Mouse (Mus musculus) CH12.LX (cell line): ENCODE results near the gene Cxcr5. TPM values are rescaled to one million over a fixed set of nuclear protein-coding genes. Genes with fewer than 3 reads are reported as not detected.
A peak's percentile ranks its signal among the peaks of the same experiment; 100 is the strongest.

Experiments
- DNase-seq: peaks from one replicate; pipeline ENCODE4 v3.0.0-alpha.2; 2013; ENCODE audit errors: extremely low read depth
- H3K27ac ChIP-seq: 2 replicates; pipeline ENCODE4 v1.5.1; 2012; ENCODE audit warnings: low read depth, mild to moderate bottlenecking, control low read depth, moderate library complexity; ENCODE audit not compliant: insufficient read depth
- H3K27me3 ChIP-seq: replicated peaks from 2 replicates; pipeline ENCODE3; 2012; ENCODE audit warnings: inconsistent platforms
- H3K36me3 ChIP-seq, 2 experiments: replicated peaks in 1 of 2; 2 replicates each; pipeline versions ENCODE3 to v1.6.1; 2012; ENCODE audit warnings: inconsistent platforms in 1 of 2, low read length in 1 of 2, mild to moderate bottlenecking in 1 of 2, mixed read lengths in 1 of 2, moderate library complexity in 1 of 2; ENCODE audit not compliant: control insufficient read depth in 1 of 2, insufficient read depth in 1 of 2
- H3K4me1 ChIP-seq, 2 experiments: 2 replicates each; pipeline ENCODE4 v1.6.1; 2012; ENCODE audit warnings: inconsistent platforms in 1 of 2, moderate library complexity in 1 of 2; ENCODE audit not compliant: insufficient read depth in 2 of 2, control insufficient read depth in 1 of 2
- H3K4me2 ChIP-seq: 2 replicates; pipeline ENCODE4 v1.6.1; 2012; ENCODE audit warnings: low read depth, mild to moderate bottlenecking, control low read depth; ENCODE audit not compliant: poor library complexity, insufficient read depth, severe bottlenecking
- H3K4me3 ChIP-seq, 3 experiments: fragments of 150-350 bp in 1 of 3; sonication (generic) in 1 of 3; replicated peaks in 1 of 3; 2 replicates each; pipeline versions ENCODE3 to v1.5.1; 2011 to 2012; ENCODE audit warnings: low read depth in 2 of 3, low read length in 2 of 3, mild to moderate bottlenecking in 2 of 3, moderate library complexity in 2 of 3, control low read depth in 1 of 3, improper control_type of control experiment in 1 of 3, inconsistent platforms in 1 of 3, mixed read lengths in 1 of 3; ENCODE audit not compliant: poor library complexity in 1 of 3
- H3K79me2 ChIP-seq: replicated peaks from 2 replicates; pipeline ENCODE4 v1.6.1; 2012; ENCODE audit warnings: mild to moderate bottlenecking, moderate library complexity; ENCODE audit not compliant: control insufficient read depth, poor library complexity, insufficient read depth, severe bottlenecking; ENCODE audit errors: extremely low read depth
- H3K9ac ChIP-seq: 2 replicates; pipeline ENCODE4 v1.6.1; 2012; ENCODE audit warnings: low read depth, mild to moderate bottlenecking, control low read depth, moderate library complexity; ENCODE audit not compliant: insufficient read depth
- H3K9me3 ChIP-seq: replicated peaks from 2 replicates; pipeline ENCODE3; 2012; ENCODE audit warnings: low read length, inconsistent platforms, mixed read lengths
- BHLHE40 ChIP-seq: IDR thresholded peaks from 2 replicates; pipeline ENCODE4 v1.6.1; 2011; ENCODE audit warnings: mild to moderate bottlenecking, low read depth, low read length, improper control_type of control experiment
- CHD1 ChIP-seq: IDR thresholded peaks from 2 replicates; pipeline ENCODE4 v1.6.1; 2012; ENCODE audit warnings: low read depth, low read length, improper control_type of control experiment, inconsistent platforms
- CHD2 ChIP-seq: IDR thresholded peaks from 2 replicates; pipeline ENCODE4 v1.6.1; 2011; ENCODE audit warnings: low read length, improper control_type of control experiment
- CTCF ChIP-seq, 2 experiments: IDR thresholded peaks in 1 of 2; conservative IDR thresholded peaks in 1 of 2; 2 replicates each; pipeline ENCODE4 v1.5.1; 2011 to 2012; ENCODE audit warnings: low read depth in 2 of 2, low read length in 2 of 2, improper control_type of control experiment in 1 of 2, inconsistent platforms in 1 of 2, mild to moderate bottlenecking in 1 of 2, moderate library complexity in 1 of 2
- ETS1 ChIP-seq: conservative IDR thresholded peaks from 2 replicates; pipeline ENCODE4 v1.6.1; 2012; ENCODE audit warnings: low read depth, mild to moderate bottlenecking, inconsistent platforms, low read length, improper control_type of control experiment, moderate library complexity
- HCFC1 ChIP-seq: IDR thresholded peaks from 2 replicates; pipeline ENCODE4 v1.6.1; 2012; ENCODE audit warnings: low read depth, mild to moderate bottlenecking, inconsistent platforms, low read length, improper control_type of control experiment
- IRF4 ChIP-seq: IDR thresholded peaks from 2 replicates; pipeline ENCODE4 v1.6.1; 2014; ENCODE audit warnings: low read depth, mild to moderate bottlenecking, inconsistent platforms, low read length, improper control_type of control experiment
- NELFE ChIP-seq: IDR thresholded peaks from 2 replicates; pipeline ENCODE4 v1.6.1; 2011; ENCODE audit warnings: low read depth, low read length, improper control_type of control experiment
- PAX5 ChIP-seq: IDR thresholded peaks from 2 replicates; pipeline ENCODE4 v1.6.1; 2012; ENCODE audit warnings: low read length, inconsistent platforms, mixed read lengths
- POLR2AphosphoS2 ChIP-seq: IDR thresholded peaks from 2 replicates; pipeline ENCODE4 v1.6.1; 2011; ENCODE audit warnings: low read depth, low read length, improper control_type of control experiment
- SIN3A ChIP-seq: IDR thresholded peaks from 2 replicates; pipeline ENCODE4 v1.6.1; 2012; ENCODE audit warnings: low read length, improper control_type of control experiment, inconsistent platforms
- SMC3 ChIP-seq: IDR thresholded peaks from 2 replicates; pipeline ENCODE4 v1.6.1; 2011; ENCODE audit warnings: low read depth, low read length, improper control_type of control experiment
- TBP ChIP-seq: conservative IDR thresholded peaks from 2 replicates; pipeline ENCODE4 v1.6.1; 2011; ENCODE audit warnings: low read depth, low read length, improper control_type of control experiment
- TCF12 ChIP-seq: IDR thresholded peaks from 2 replicates; pipeline ENCODE4 v1.6.1; 2014; ENCODE audit warnings: low read depth, mild to moderate bottlenecking, inconsistent platforms, low read length, improper control_type of control experiment
- ZC3H11A ChIP-seq: IDR thresholded peaks from 2 replicates; pipeline ENCODE4 v1.6.1; 2012; ENCODE audit warnings: low read depth, mild to moderate bottlenecking, inconsistent platforms, low read length, improper control_type of control experiment
- ZMIZ1 ChIP-seq: IDR thresholded peaks from 2 replicates; pipeline ENCODE4 v1.6.1; 2012; ENCODE audit warnings: low read depth, mild to moderate bottlenecking, inconsistent platforms, low read length, improper control_type of control experiment
- dilution Hi-C: fragments of 300-500 bp; cut with MboI; formaldehyde crosslinking; loops from 2 replicates; pipeline ENCODE4 v1.14.3; 2020; ENCODE audit warnings: low sequenced_read_pairs; ENCODE audit not compliant: extremely low pct_unique_long_range_greater_than_20kb, extremely low pct_ligation_motif_present
- in situ Hi-C: fragments of 300-500 bp; cut with MboI; formaldehyde crosslinking; loops from 3 replicates; pipeline ENCODE4 v1.14.3; 2019; ENCODE audit warnings: low sequenced_read_pairs, low pct_ligation_motif_present, low pct_unique_long_range_greater_than_20kb, mixed read lengths
- polyA plus RNA-seq: library from polyadenylated mRNA; unstranded; fragments of >175 nt; gene quantifications from 2 replicates; pipeline ENCODE4 v1.2.1, GENCODE M21; 2012; ENCODE audit warnings: low read depth; ENCODE audit not compliant: insufficient read length
- total RNA-seq, 2 experiments: library from RNA; depleted of rRNA; stranded (reverse); fragments of 300-350 nt in 1 of 2; fragments of >200 nt in 1 of 2; gene quantifications; 2 replicates each; pipeline ENCODE4 v1.2.3; 2012 to 2014

Gene Cxcr5
- total and polyA plus RNA-seq, 3 experiments = 30.2 to 93.4 (median 70.5) TPM

DNA sequence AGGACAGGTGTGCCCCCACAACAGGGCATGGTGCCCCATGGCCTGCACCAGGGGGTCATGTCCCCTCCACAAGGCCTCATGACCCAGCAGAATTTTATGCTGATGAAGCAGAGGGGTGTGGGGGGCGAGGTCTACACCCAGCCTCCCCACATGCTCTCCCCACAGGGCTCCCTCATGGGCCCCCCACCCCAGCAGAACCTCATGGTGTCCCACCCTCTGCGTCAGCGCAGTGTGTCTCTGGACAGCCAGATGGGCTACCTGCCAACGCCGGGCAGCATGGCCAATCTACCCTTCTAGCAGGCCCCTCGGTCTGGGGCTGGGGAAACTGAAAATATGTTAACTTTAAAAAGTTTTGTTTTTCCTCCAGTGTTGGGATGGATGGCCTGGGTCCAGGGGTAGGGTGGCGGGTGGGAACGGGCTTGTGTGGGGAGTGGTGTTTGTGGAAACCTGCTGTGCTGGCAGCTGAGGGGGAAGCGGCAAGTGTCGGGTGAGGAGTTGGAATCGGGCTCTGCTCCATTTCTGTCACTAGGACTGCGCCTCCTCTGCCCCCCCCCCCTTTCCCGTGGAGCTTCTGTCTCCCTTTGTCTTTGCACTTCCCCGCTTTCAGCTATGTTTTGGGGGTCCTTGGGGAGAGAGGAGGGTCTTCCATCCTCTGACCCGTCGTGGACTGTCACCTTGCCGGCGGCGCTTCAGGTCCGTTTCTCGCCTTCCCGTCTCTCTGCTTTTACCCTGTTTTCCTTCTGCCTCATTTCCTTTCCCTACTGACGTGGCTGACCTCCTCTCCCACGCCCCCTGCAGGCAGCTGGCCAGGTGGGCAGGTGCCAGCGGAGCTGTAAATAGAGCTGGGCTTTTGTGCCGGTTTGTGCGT lies 52.0 kb downstream of the Cxcr5 start:
- Histone ChIP-seq H3K4me1 (peaks cover 23 to 63% of the 10 kb centered on the region in 2 experiments), H3K9me3 (no peaks in the 10 kb centered on the region), H3K36me3 (peaks cover 30 to 93% of the 10 kb centered on the region in 2 experiments), H3K4me2 (no peak overlapping the region), H3K9ac (no peak overlapping the region), H3K79me2 (no peaks in the 10 kb centered on the region), H3K27ac (no peak overlapping the region), H3K27me3 (no peaks in the 10 kb centered on the region), H3K4me3 (no peak overlapping the region)
- dilution Hi-C loops = no loop called here
- no peak for DNase-seq
- TF ChIP-seq CTCF (conservative IDR thresholded peaks at IDR 0.05 in 1 of 2, IDR thresholded peaks at IDR 0.05 in 1 of 2; ENCODE audit: low read depth in 2 of 2, low read length in 2 of 2) (peak in 1 of 2 experiments; percentile 45; a peak in 2 of 4 replicates), ETS1 (no peak), BHLHE40 (no peak), SMC3 (peak; percentile 17), HCFC1 (no peak)
- in situ Hi-C loops = loop anchor here (5.0 kb wide), 1 partner anchor 138 kb away; no protein-coding TSS in a partner anchor

DNA sequence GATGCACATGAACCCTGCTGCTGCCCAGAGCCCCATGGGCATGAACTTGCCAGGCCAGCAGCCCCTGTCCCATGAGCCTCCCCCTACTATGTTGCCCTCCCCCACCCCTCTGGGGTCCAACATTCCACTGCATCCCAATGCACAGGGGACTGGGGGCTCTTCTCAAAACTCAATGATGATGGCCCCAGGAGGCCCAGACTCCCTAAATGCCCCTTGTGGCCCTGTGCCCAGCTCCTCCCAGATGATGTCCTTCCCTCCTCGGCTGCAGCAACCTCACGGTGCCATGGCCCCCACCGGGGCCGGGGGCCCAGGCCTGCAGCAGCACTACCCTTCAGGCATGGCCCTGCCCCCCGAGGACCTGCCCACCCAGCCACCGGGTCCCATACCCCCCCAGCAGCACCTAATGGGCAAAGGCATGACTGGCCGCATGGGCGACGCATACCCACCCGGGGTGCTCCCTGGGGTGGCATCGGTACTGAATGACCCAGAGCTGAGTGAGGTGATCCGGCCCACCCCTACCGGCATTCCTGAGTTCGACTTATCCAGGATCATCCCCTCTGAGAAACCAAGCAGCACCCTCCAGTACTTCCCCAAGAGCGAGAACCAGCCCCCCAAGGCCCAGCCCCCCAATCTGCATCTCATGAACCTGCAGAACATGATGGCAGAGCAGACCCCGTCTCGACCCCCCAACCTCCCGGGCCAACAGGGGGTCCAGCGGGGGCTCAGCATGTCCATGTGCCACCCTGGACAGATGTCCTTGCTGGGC lies 52.8 kb downstream of the Cxcr5 start:
- Histone ChIP-seq H3K36me3 (peaks cover 28 to 93% of the 10 kb centered on the region in 2 experiments), H3K9me3 (no peaks in the 10 kb centered on the region), H3K4me1 (peaks cover 21 to 57% of the 10 kb centered on the region in 2 experiments), H3K27ac (no peak overlapping the region), H3K79me2 (no peaks in the 10 kb centered on the region), H3K9ac (no peak overlapping the region), H3K4me3 (no peak overlapping the region), H3K4me2 (no peak overlapping the region), H3K27me3 (no peaks in the 10 kb centered on the region)
- dilution Hi-C loops (no loop called here), in situ Hi-C loops (no loop called here)
- TF ChIP-seq PAX5 (no peak), IRF4 (no peak), BHLHE40 (no peak), TCF12 (no peak), NELFE (no peak)
- no peak for DNase-seq

DNA sequence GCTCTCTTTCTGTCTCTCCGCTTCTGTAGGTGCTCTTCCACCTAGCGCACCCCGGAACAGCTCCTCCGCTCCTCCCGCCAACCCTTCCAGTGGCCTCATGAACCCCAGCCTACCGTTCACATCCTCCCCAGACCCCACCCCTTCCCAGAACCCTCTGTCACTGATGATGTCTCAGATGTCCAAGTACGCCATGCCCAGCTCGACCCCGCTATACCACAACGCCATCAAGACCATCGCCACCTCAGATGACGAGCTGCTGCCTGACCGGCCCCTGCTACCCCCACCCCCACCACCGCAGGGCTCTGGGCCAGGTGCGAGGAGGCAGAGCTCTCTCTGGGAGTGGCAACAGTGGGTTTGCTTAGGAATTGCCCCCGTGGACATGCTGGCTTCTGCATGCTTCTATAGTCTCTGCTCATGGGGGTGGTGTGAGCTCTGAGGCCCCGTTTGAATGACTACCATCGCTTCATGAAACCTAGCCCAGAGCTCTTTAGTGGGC lies 53.5 kb downstream of the Cxcr5 start:
- Histone ChIP-seq H3K4me3 (no peak overlapping the region), H3K4me2 (no peak overlapping the region)
- dilution Hi-C loops = no loop called here

More for the DNA sequence above, 53.5 kb downstream of the Cxcr5 start:
- no peaks in the 10 kb centered on the region for H3K79me2 ChIP-seq
- in situ Hi-C loops = no loop called here
- H3K9ac ChIP-seq = no peak overlapping the region
- TF ChIP-seq TBP (no peak), ZMIZ1 (no peak), ZC3H11A (no peak), CHD2 (no peak), SMC3 (no peak), CHD1 (no peak), POLR2AphosphoS2 (no peak), SIN3A (no peak)
- H3K36me3 ChIP-seq = peaks cover 21 to 92% of the 10 kb centered on the region in 2 experiments
- no peak for DNase-seq
- no peaks in the 10 kb centered on the region for H3K9me3 ChIP-seq
- H3K27me3 ChIP-seq = no peaks in the 10 kb centered on the region
- H3K27ac ChIP-seq = no peak overlapping the region
- peaks cover 17 to 50% of the 10 kb centered on the region in 2 experiments for H3K4me1 ChIP-seq
